1 mouse cellular context compared by ENCODE assay signal in genomic region chr11:69099177-69099914, GRCm38 (mm10).
TF ChIP-seq lines count a peak whose summit lies in the region.

No protein-coding gene starts in this region.

TF ChIP-seq in MEL, 35 proteins besides CTCF, POLR2A, EP300 and RAD21:
- TF ChIP-seq MYB (IDR thresholded peaks at IDR 0.05; ENCODE audit: low read depth, low read length), result no peak
- 0 out of 2 replicates have a peak, but pooled peaks have one; percentile 10 for TF ChIP-seq USF1 (IDR thresholded peaks at IDR 0.05; ENCODE audit: low read depth, low read length)
- TF ChIP-seq TCF12 (IDR thresholded peaks at IDR 0.05; ENCODE audit: low read depth, low read length), result no peak
- peak; percentile 24; the same call in 1 of the 2 replicates for TF ChIP-seq RCOR1 (IDR thresholded peaks at IDR 0.05; ENCODE audit: low read depth, low read length)
- no peak for TF ChIP-seq ELF1 (IDR thresholded peaks at IDR 0.05; ENCODE audit: low read depth, low read length)
- TF ChIP-seq KAT2A (conservative IDR thresholded peaks at IDR 0.05; ENCODE audit: low read depth, low read length), result no peak
- TF ChIP-seq ZNF384 (IDR thresholded peaks at IDR 0.05; ENCODE audit: low read depth, low read length), result no peak
- 0 out of 2 replicates have a peak, but pooled peaks have one; percentile 13 for TF ChIP-seq MAZ (IDR thresholded peaks at IDR 0.05; ENCODE audit: low read depth, low read length)
- TF ChIP-seq MAX (IDR thresholded peaks at IDR 0.05; ENCODE audit: low read length), result peak; percentile 44; the same call in 1 of the 2 replicates
- peak; percentile 28; the same call in 1 of the 2 replicates for TF ChIP-seq ETS1 (IDR thresholded peaks at IDR 0.05; ENCODE audit: low read depth, low read length)
- TF ChIP-seq CHD1 (IDR thresholded peaks at IDR 0.05; ENCODE audit: low read depth, low read length), result peak; percentile 88; the same call in 1 of the 2 replicates
- 0 out of 2 replicates have a peak, but pooled peaks have one; percentile 31 for TF ChIP-seq MYC (IDR thresholded peaks at IDR 0.05; ENCODE audit: low read depth, low read length)
